Mouse (Mus musculus): Measurements from ENCODE around the gene Lrmda. TPM values are rescaled to one million over a fixed set of nuclear protein-coding genes. Genes with fewer than 3 reads are reported as not detected.

Lrmda gene
- polyA plus RNA-seq, 1 experiment from 2014 or later = 1.8 TPM

- Histone ChIP-seq H3K4me3 (ENCODE audit: low read depth, low read length) (no peak overlapping the region), H3K9me3 (ENCODE audit: control insufficient read depth) (no peaks in the 10 kb centered on the region), H3K9ac (ENCODE audit: low read depth, low read length) (no peak overlapping the region), H3K4me2 (replicated peaks; ENCODE audit: low read depth) (no peak overlapping the region), H3K27me3 (replicated peaks; ENCODE audit: control insufficient read depth, insufficient read depth, low read length) (no peaks in the 10 kb centered on the region), H3K36me3 (ENCODE audit: control insufficient read depth, insufficient read depth) (no peaks in the 10 kb centered on the region), H3K27ac (ENCODE audit: low read depth, low read length) (no peak overlapping the region), H3K4me1 (replicated peaks; ENCODE audit: control insufficient read depth, insufficient read depth, low read length) (no peaks in the 10 kb centered on the region)
- ATAC-seq = no peak
- 74% methylated on average over 8 of the region's 8 CpGs for WGBS
- TF ChIP-seq CTCF (IDR thresholded peaks at IDR 0.05; ENCODE audit: low read depth) = no peak
Measured at GRCm38 (mm10) chr14:22113463-22114361, 94.2 kb downstream of the Lrmda start.

- Histone ChIP-seq H3K4me3 (ENCODE audit: low read depth, low read length) (no peak overlapping the region), H3K9me3 (ENCODE audit: control insufficient read depth) (no peaks in the 10 kb centered on the region), H3K27ac (ENCODE audit: low read depth, low read length) (no peak overlapping the region), H3K9ac (ENCODE audit: low read depth, low read length) (no peak overlapping the region), H3K4me1 (replicated peaks; ENCODE audit: control insufficient read depth, insufficient read depth, low read length) (no peaks in the 10 kb centered on the region), H3K27me3 (replicated peaks; ENCODE audit: control insufficient read depth, insufficient read depth, low read length) (no peaks in the 10 kb centered on the region), H3K36me3 (ENCODE audit: control insufficient read depth, insufficient read depth) (no peaks in the 10 kb centered on the region), H3K4me2 (replicated peaks; ENCODE audit: low read depth) (no peak overlapping the region)
- 55% methylated on average over 18 of the region's 18 CpGs for WGBS
- no peak for ATAC-seq
- TF ChIP-seq CTCF (IDR thresholded peaks at IDR 0.05; ENCODE audit: low read depth) = no peak
Measured at GRCm38 (mm10) chr14:22114651-22115351, 95.3 kb downstream of the Lrmda start.

- no peak for ATAC-seq
- no peaks in the 10 kb centered on the region for H3K9me3 ChIP-seq (ENCODE audit: control insufficient read depth)
- no peak for TF ChIP-seq CTCF (IDR thresholded peaks at IDR 0.05; ENCODE audit: low read depth)
- whole genome bisulfite sequencing = 52% methylated on average over 6 of the region's 6 CpGs
- no peak overlapping the region for H3K4me3 ChIP-seq (ENCODE audit: low read depth, low read length)
- no peaks in the 10 kb centered on the region for H3K4me1 ChIP-seq (replicated peaks; ENCODE audit: control insufficient read depth, insufficient read depth, low read length)
- no peaks in the 10 kb centered on the region for H3K27me3 ChIP-seq (replicated peaks; ENCODE audit: control insufficient read depth, insufficient read depth, low read length)
- H3K4me2 ChIP-seq (replicated peaks; ENCODE audit: low read depth) = no peak overlapping the region
- no peak overlapping the region for H3K9ac ChIP-seq (ENCODE audit: low read depth, low read length)
- H3K27ac ChIP-seq (ENCODE audit: low read depth, low read length) = no peak overlapping the region
- H3K36me3 ChIP-seq (ENCODE audit: control insufficient read depth, insufficient read depth) = no peaks in the 10 kb centered on the region
Measured at GRCm38 (mm10) chr14:22118096-22118495, 98.6 kb downstream of the Lrmda start.

GRCm38 (mm10) chr14:22118512-22118911 lies 99.0 kb downstream of the Lrmda start:
- H3K27ac ChIP-seq (ENCODE audit: low read depth, low read length) = no peak overlapping the region
- no peak overlapping the region for H3K9ac ChIP-seq (ENCODE audit: low read depth, low read length)
- no peak overlapping the region for H3K4me2 ChIP-seq (replicated peaks; ENCODE audit: low read depth)
- no peak overlapping the region for H3K4me3 ChIP-seq (ENCODE audit: low read depth, low read length)
- 68% methylated on average over 4 of the region's 4 CpGs for WGBS
- no peak for TF ChIP-seq CTCF (IDR thresholded peaks at IDR 0.05; ENCODE audit: low read depth)
- H3K27me3 ChIP-seq (replicated peaks; ENCODE audit: control insufficient read depth, insufficient read depth, low read length) = no peaks in the 10 kb centered on the region
- no peaks in the 10 kb centered on the region for H3K4me1 ChIP-seq (replicated peaks; ENCODE audit: control insufficient read depth, insufficient read depth, low read length)
- ATAC-seq = no peak
- H3K36me3 ChIP-seq (ENCODE audit: control insufficient read depth, insufficient read depth) = no peaks in the 10 kb centered on the region
- H3K9me3 ChIP-seq (ENCODE audit: control insufficient read depth) = no peaks in the 10 kb centered on the region

- no peak overlapping the region for H3K4me3 ChIP-seq (ENCODE audit: low read depth, low read length)
- H3K27ac ChIP-seq (ENCODE audit: low read depth, low read length) = 0 out of 2 replicates have a peak overlapping the region, but pooled peaks have one; percentile 4
- ATAC-seq = peak; percentile 94
- no peaks in the 10 kb centered on the region for H3K36me3 ChIP-seq (ENCODE audit: control insufficient read depth, insufficient read depth)
- H3K9me3 ChIP-seq (ENCODE audit: control insufficient read depth) = no peaks in the 10 kb centered on the region
- H3K4me2 ChIP-seq (replicated peaks; ENCODE audit: low read depth) = 0 out of 2 replicates have a peak overlapping the region, but pooled peaks have one; percentile 1
- 39% methylated on average over 4 of the region's 4 CpGs for WGBS
- H3K9ac ChIP-seq (ENCODE audit: low read depth, low read length) = no peak overlapping the region
- TF ChIP-seq CTCF (IDR thresholded peaks at IDR 0.05; ENCODE audit: low read depth) = peak; percentile 30
- H3K27me3 ChIP-seq (replicated peaks; ENCODE audit: control insufficient read depth, insufficient read depth, low read length) = no peaks in the 10 kb centered on the region
- H3K4me1 ChIP-seq (replicated peaks; ENCODE audit: control insufficient read depth, insufficient read depth, low read length) = no peaks in the 10 kb centered on the region
Measured at GRCm38 (mm10) chr14:22126276-22126675, 106.8 kb downstream of the Lrmda start.

- Histone ChIP-seq H3K4me2 (replicated peaks; ENCODE audit: low read depth) (0 out of 2 replicates have a peak overlapping the region, but pooled peaks have one; percentile 1), H3K36me3 (ENCODE audit: control insufficient read depth, insufficient read depth) (no peaks in the 10 kb centered on the region), H3K4me1 (replicated peaks; ENCODE audit: control insufficient read depth, insufficient read depth, low read length) (no peaks in the 10 kb centered on the region), H3K27ac (ENCODE audit: low read depth, low read length) (0 out of 2 replicates have a peak overlapping the region, but pooled peaks have one; percentile 4), H3K9me3 (ENCODE audit: control insufficient read depth) (no peaks in the 10 kb centered on the region), H3K4me3 (ENCODE audit: low read depth, low read length) (no peak overlapping the region), H3K27me3 (replicated peaks; ENCODE audit: control insufficient read depth, insufficient read depth, low read length) (no peaks in the 10 kb centered on the region), H3K9ac (ENCODE audit: low read depth, low read length) (no peak overlapping the region)
- WGBS = 36% methylated on average over 6 of the region's 6 CpGs
- TF ChIP-seq CTCF (IDR thresholded peaks at IDR 0.05; ENCODE audit: low read depth) = no peak
- peak; percentile 79 for ATAC-seq
Measured at GRCm38 (mm10) chr14:22126859-22127258, 107.3 kb downstream of the Lrmda start.

Data from intestine, postnatal 0 days (tissue).